Mouse (Mus musculus): ENCODE measurements around the gene Sdk1.

- TF ChIP-seq POLR2A (IDR thresholded peaks at IDR 0.05; ENCODE audit: insufficient read depth, low read depth, low read length) (no peak), CTCF (IDR thresholded peaks at IDR 0.05; ENCODE audit: insufficient read depth, low read depth, low read length) (no peak)
Measured at GRCm38 (mm10) chr5:141758885-141759284, 517.6 kb downstream of the Sdk1 start.

Measured in olfactory bulb, adult 2 months (tissue).